Mouse (Mus musculus) kidney, postnatal 10 days (tissue): ENCODE results near the gene BC003965.

Source experiments
- DNase-seq: peaks from one replicate; pipeline ENCODE4 v3.0.0; 2021; ENCODE audit warnings: mixed read lengths

BC003965 gene

DNA sequence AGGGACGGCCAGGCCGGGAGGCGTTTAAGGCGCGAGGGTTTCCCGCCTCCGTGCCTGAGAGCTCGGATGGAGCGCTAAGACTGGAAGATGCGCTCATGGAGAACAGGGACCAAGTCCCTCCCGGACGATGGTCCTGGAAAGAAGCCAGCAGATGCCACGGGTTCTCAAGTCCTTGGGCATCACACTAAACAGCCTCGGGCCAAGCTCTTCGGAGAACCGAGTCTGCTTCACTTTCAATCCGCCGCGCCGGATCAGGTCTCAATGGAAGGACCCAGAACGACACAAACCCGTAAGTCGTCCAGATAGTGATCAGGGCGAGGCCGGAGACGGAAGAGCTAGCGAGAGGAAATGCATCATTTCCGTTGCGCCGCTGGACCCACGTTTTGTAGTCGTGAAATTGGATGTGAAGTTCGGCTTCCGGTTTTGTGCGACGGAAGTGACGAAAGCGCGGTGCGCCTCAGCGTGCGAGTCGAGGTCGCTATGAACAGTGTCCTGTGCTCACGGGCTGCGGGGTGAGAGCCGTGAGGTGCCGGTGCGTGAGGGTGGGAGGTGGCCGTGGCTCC lies at the start of gene BC003965:
Gene BC003965, plus strand, starts transcription at position 426 of the 563 bp plus-strand sequence.
- DNase-seq: peak; percentile 99

DNA sequence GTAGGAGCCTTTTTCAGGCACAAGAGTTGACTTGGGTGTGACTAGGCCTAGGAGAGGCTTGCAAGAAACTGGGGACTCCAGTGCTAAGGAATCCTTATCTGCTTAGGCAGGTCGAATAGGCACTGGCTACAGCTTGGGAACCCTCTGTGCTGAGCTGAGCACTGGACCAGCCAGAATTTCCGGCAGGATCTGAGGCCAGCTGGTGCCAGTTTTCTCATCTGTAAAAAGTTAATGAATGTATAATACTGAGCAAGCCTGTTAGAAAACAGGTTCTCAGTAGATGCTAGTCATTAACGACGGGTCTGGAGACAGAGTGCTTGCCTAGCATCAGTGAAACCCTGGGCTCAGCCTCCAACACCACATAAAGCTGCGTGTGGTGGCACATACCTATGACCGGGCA lies 48.7 kb upstream of the BC003965 start:
- no peak for DNase-seq

GRCm38 (mm10) chr17:25138803-25139202 lies 45.6 kb upstream of the BC003965 start:
- DNase-seq: no peak

DNA sequence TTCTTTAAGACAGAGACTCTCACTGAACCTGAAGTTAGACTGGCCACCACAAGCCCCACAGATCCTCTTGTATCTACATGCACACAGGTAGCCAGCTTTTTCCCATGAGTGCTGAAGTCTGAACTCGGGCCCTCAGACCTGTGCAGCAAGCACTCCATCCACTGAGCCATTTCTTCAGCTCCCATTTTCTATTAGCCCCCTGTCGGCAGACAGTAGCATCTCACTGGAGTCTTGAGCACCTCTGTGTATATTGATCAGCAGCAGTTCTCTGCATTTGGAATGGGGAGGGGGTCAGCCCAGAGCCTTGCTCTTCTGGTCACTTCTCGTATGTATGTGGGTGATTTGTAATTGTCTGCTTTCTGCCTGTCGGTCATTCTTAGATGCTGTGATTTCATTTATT lies 44.4 kb upstream of the BC003965 start:
- DNase-seq: no peak

DNA sequence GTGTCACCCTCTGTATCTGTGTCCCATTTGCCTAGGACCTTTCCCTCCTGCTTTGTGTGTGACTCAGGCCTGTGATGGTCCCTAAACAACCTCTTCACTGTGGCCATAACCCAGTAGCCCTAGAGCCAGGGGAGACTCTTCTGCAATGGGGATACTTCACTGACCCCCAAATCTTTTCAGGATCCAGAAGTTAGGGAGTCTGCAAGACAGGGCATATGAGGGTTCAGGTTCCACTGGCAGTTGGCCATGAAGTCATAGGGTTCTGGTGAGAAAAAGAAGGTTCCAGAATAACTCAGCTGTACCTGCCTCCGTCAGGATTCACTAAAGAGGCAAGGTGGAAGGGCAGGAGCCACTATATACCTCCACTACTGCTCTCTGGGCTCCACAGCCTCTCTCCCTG lies 22.2 kb upstream of the BC003965 start, which contains the start of gene Ccdc154:
Gene Ccdc154, plus strand, starts transcription at position 301 of the 400 bp plus-strand sequence.
- DNase-seq: no peak

DNA sequence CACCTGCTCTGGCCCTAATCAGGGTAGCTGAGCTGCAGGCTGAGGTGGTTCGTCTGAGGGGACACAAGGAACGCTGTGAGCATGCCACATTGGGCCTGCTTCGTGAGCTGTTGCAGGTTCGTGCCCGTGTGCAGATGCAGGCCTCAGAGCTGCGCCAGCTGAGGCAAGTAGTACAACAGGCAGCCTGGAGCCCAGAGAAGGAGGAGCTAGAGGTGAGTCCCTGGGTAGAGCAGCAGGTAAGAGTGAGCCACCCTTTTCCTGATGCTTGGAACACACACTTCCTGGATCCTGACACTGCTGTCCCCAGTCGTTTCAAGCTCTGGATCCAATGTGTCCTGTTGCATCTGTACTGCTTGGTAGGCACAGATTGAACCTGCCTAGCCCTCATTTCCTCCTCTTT lies 21.0 kb upstream of the BC003965 start:
- no peak for DNase-seq

- no peak for DNase-seq
Observed at GRCm38 (mm10) chr17:25164770-25165169, 19.6 kb upstream of the BC003965 start.

DNA sequence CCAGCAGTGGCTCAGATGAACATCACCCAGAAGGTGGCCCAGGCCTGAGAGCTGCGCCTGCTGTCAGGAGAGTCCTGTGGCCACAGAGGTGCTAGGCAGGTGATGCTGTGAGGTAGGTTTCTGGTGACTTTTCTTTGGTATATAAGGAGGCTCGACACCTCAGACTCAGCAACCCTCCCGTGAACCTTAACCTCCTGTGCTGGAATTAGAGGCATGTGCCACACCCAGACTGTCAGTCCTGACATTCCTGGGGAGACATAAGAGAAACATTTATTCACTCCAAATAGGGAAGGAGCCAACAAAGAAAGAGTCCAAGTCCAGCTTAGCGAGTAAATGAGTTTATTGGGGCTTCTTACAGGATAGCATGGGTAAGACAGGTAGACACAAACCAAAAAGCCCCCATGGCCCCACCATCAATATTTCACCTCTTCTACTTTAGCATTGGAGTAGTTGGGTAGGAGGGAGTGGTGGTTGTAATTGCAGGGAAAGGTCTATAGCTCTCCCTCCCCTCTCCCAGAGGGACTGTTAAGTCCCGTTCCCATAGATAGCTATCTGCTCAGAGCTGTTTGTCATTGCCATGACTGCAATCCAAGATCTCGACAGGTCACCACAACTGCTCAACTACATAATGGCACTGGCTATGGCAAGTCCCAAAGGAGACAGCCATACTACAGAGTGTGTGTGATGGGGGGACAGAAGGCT lies 18.2 kb upstream of the BC003965 start:
- DNase-seq: no peak

- DNase-seq: no peak
Observed at GRCm38 (mm10) chr17:25169706-25170105, 14.6 kb upstream of the BC003965 start.

- no peak for DNase-seq
Observed at GRCm38 (mm10) chr17:25172558-25172957, 11.8 kb upstream of the BC003965 start.

- DNase-seq: no peak
Observed at GRCm38 (mm10) chr17:25175411-25175810, 8.9 kb upstream of the BC003965 start, which contains the start of gene Gm38655. Gm38655 (minus strand) TSS chr17:25175471.

DNA sequence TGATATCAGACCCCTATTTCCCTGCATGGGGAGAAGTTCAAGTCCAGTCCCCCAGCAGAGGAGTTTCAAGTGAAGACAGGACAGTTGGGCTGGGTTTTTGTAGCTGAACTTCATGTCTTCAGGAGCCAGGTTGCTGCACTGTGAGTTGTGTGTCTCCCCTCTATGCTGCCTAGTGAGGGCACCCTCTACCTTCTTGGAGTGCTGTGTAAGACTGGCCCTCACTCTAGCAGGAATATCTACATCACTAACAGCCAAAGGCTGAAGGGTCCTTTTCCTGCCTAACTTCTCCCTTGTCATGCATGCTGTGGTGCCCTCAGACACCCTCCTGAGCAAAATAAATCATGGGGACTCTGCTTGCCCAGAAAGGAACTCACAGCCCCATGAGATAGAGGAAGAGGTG lies 1.1 kb upstream of the BC003965 start:
- no peak for DNase-seq

DNA sequence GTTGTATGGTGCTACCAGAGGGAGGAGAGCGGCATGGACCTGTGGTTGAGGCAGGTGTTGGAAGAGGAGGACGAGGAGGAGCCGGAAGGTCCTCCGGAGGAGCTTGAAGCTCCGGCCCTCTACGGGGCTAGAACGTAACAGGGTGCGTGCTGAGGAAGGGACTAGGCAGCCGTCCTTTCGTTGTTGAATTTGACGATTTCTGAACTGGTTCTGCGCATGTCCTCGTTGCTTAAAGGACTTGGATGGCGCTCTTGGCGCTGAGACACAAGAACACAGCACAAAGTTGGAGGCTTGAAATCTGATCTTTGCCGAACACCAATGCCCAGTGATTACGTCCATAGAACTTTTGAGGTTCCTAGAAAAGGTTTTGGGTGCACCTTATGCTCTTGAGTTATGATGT lies 607 bp downstream of the BC003965 start:
- DNase-seq: no peak

DNA sequence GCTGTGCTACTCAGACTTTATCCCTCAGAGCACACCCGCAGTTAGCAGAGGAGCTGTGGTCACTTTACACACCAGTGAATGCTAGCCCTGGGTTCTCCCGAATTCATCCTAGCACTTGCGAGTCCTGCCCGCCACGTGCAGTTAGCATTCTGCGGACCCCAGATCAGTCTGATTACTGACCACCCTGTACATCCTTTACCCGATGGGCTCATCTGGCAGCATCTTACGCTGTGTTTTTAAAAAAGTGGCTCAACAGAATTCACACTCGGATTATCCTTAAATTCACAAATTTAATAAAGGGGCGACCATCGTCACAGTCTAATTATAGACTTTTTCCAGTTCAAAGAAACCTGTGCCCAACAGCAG lies 3.4 kb downstream of the BC003965 start:
- DNase-seq: no peak

GRCm38 (mm10) chr17:25188150-25189031 lies 4.0 kb downstream of the BC003965 start, which contains the start of gene Unkl:
Unkl (plus strand) TSS chr17:25188397.
- DNase-seq: peak; percentile 89

DNA sequence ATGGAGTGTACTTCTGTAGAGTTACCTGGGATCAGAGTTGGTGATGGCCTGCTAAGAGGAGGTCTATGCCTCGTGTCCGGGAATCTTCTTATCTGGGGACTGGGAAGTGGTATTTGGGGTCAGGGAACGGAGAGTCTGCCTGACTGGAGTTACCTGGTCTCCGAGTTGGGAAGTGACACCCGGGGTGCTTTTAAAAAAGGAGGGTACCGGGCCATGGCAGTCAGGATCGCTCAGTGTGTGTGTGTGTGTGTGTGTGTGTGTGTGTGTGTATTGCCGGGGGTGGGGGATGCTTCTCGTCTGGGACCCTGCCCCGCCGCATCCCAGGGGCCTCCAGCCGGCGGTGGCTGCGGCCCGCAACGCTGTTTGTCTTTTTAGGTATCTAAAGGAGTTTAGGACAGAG lies 4.7 kb downstream of the BC003965 start:
- no peak for DNase-seq

- no peak for DNase-seq
Observed at GRCm38 (mm10) chr17:25202401-25202800, 18.0 kb downstream of the BC003965 start.

DNA sequence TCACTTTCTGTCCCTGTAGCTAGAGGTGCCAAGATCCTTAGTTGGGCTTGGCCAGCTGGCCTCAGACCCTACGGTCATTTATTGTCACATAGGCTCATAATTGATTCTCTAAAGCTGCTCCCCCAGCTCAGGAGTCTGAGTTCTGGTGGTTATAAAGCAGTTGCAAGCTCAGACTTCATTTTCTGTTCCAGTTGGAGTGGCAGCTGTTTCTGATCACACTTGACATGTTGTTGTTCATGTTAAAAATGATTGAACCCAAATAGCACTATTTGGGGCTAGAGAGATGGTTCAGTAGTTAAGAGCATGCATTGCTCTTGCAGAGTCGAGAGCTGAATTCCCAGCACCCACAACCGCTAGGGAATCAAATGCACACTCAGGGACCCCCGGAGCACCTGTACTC lies 25.7 kb downstream of the BC003965 start:
- peak; percentile 31 for DNase-seq

DNA sequence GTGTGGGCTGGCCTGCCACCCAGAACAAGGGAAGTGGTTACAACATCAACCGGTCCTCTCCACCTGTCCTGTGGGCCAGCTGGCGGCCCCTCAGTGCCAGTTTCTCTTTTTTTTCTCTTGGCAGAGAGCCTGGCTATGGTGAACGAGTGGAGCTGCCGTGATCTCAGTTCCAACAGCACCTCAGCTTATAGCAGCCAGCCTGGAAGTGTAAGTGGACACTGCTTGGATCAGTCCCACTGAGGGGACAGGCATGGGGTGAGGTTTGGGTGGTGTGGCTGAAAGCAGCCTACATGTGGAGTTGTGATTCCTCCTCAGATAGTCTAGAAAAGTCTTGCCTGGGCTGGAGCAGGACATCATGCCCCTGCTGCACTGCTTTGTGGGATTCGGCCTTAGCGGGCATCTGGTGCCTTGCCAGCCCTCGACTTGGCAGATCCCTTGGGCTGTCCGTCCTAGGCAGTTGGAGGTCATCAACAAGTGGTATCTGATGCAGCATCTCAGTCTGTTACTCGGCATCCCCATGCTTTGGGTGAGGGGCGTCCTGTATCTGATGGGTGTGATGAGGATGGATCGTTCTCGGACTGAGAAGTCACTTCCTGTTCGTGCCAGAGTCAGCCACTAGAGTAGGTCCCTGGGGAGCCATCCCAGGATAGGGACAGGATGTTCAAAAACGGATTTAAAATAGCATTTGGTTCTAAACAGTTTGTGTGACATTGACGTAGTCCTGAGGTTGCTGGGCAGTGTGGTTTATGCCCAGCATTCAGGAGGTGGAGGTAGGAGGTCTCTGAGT lies 26.5 kb downstream of the BC003965 start:
- peak; percentile 60 for DNase-seq

- DNase-seq: no peak
Observed at GRCm38 (mm10) chr17:25211705-25212104, 27.4 kb downstream of the BC003965 start.

DNA sequence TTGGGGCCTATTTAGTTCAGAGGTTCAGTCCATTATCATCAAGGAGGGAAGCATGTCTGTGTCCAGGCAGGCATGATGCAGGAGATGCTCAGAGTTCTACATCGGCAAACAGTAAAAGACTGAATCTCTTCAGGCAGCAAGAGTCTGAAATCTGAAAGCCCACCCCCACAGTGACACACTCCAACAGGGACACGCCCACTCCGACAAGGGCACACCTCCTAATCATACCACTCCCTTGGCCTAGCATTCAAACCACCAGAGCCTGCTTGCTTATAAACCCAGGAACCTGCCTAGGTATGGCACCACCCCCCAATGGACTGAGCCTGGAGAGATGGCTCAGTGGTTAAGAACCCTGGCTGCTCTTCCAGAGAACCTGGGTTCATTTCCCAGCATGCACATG lies 31.1 kb downstream of the BC003965 start:
- no peak for DNase-seq

GRCm38 (mm10) chr17:25218967-25219366 lies 34.6 kb downstream of the BC003965 start:
- DNase-seq: no peak
